Mouse (Mus musculus) heart, embryonic 12.5 days (tissue): ENCODE results near the gene Sympk. TPM values are rescaled to one million over a fixed set of nuclear protein-coding genes. Genes with fewer than 3 reads are reported as not detected.
"Not testable (repeated sequence)": the region's sequence is repeated elsewhere in the genome, so short reads cannot be mapped to it uniquely, and the experiment has no call there.

Experiments
- ATAC-seq: fragments of 200-750 bp; cut with Nextera tagmentation; 2 replicates; pipeline ENCODE4 v1.8.0; 2017; ENCODE audit warnings: moderate TSS enrichment, moderate library complexity; ENCODE audit not compliant: insufficient number of reproducible peaks, low FRiP score
- H3K27ac ChIP-seq: fragments of 300-500 bp; sonication (generic); 2 replicates; pipeline ENCODE4 v1.5.1; 2016; ENCODE audit warnings: mild to moderate bottlenecking, moderate library complexity; ENCODE audit not compliant: poor library complexity, severe bottlenecking
- H3K27me3 ChIP-seq: fragments of 300-500 bp; sonication (generic); replicated peaks from 2 replicates; pipeline ENCODE4 v1.6.1; 2016; ENCODE audit warnings: mild to moderate bottlenecking, moderate library complexity
- H3K36me3 ChIP-seq: fragments of 300-500 bp; sonication (generic); 2 replicates; pipeline ENCODE4 v1.6.1; 2016; ENCODE audit warnings: mild to moderate bottlenecking, moderate library complexity
- H3K4me1 ChIP-seq: fragments of 300-500 bp; sonication (generic); replicated peaks from 2 replicates; pipeline ENCODE4 v1.6.1; 2016; ENCODE audit warnings: mild to moderate bottlenecking
- H3K4me2 ChIP-seq: fragments of 300-500 bp; sonication (generic); 2 replicates; pipeline ENCODE4 v1.6.1; 2016; ENCODE audit warnings: mild to moderate bottlenecking, moderate library complexity
- H3K4me3 ChIP-seq: fragments of 300-500 bp; sonication (generic); 2 replicates; pipeline ENCODE4 v1.5.1; 2016; ENCODE audit warnings: mild to moderate bottlenecking
- H3K9ac ChIP-seq: fragments of 300-500 bp; sonication (generic); 2 replicates; pipeline ENCODE4 v1.6.1; 2016; ENCODE audit warnings: mild to moderate bottlenecking, moderate library complexity
- H3K9me3 ChIP-seq: fragments of 300-500 bp; sonication (generic); replicated peaks from 2 replicates; pipeline ENCODE4 v1.6.1; 2016; ENCODE audit warnings: mild to moderate bottlenecking, moderate library complexity
- WGBS: fragments of 180-500 bp; shearing (Covaris S2); methylation state at CpG from one replicate; pipeline ENCODE4 v1.1.7; 2016; 5-methylcytosine and 5-hydroxymethylcytosine counted together
- polyA plus RNA-seq: library from polyadenylated mRNA; unstranded; fragments of >200 nt; fragmentation: Nextera tagmentation; extraction: Ambion mirVana; gene quantifications from 2 replicates; pipeline ENCODE4 v1.2.1, GENCODE M21; 2016

The Sympk gene
- polyA plus RNA-seq, 1 experiment from 2014 or later: 33.2 TPM

GRCm38 (mm10) chr7:19071024-19071423 lies 46.8 kb downstream of the Sympk start:
- not testable (repeated sequence) for H3K4me1 ChIP-seq, H3K9me3 ChIP-seq, H3K27ac ChIP-seq, H3K4me3 ChIP-seq, H3K4me2 ChIP-seq, H3K9ac ChIP-seq, H3K36me3 ChIP-seq, ATAC-seq
- WGBS: 53% methylated on average over 3 of the region's 3 CpGs
- H3K27me3 ChIP-seq: peaks cover 24% of the 10 kb centered on the region

GRCm38 (mm10) chr7:19073504-19073903 lies 49.3 kb downstream of the Sympk start:
- no peak overlapping the region for H3K4me3 ChIP-seq
- peaks cover 7% of the 10 kb centered on the region for H3K36me3 ChIP-seq
- no peak for ATAC-seq
- H3K4me1 ChIP-seq: peaks cover 24% of the 10 kb centered on the region
- H3K9ac ChIP-seq: no peak overlapping the region
- H3K9me3 ChIP-seq: no peaks in the 10 kb centered on the region; the same call in 1 of the 2 replicates
- 72% methylated on average over 9 of the region's 9 CpGs for WGBS
- H3K4me2 ChIP-seq: no peak overlapping the region
- H3K27ac ChIP-seq: no peak overlapping the region
- H3K27me3 ChIP-seq: no peaks in the 10 kb centered on the region

GRCm38 (mm10) chr7:19074494-19074893 lies 50.3 kb downstream of the Sympk start:
- 87% methylated on average over 6 of the region's 6 CpGs for WGBS
- Histone ChIP-seq H3K4me1 (peaks cover 30% of the 10 kb centered on the region), H3K4me3 (no peak overlapping the region), H3K9ac (no peak overlapping the region), H3K4me2 (no peak overlapping the region), H3K36me3 (peaks cover 17% of the 10 kb centered on the region), H3K27me3 (no peaks in the 10 kb centered on the region), H3K27ac (no peak overlapping the region), H3K9me3 (no peaks in the 10 kb centered on the region; the same call in 1 of the 2 replicates)
- ATAC-seq: no peak

- ATAC-seq: no peak
- peak overlapping the region; percentile 34 for H3K4me3 ChIP-seq
- H3K27ac ChIP-seq: no peak overlapping the region
- peak overlapping the region; percentile 95 for H3K4me2 ChIP-seq
- H3K4me1 ChIP-seq: peaks cover 34% of the 10 kb centered on the region
- 50% methylated on average over 5 of the region's 5 CpGs for WGBS
- H3K9ac ChIP-seq: 0 out of 2 replicates have a peak overlapping the region, but pooled peaks have one; percentile 43
- peaks cover 24% of the 10 kb centered on the region for H3K36me3 ChIP-seq
- H3K27me3 ChIP-seq: no peaks in the 10 kb centered on the region
- no peaks in the 10 kb centered on the region; the same call in 1 of the 2 replicates for H3K9me3 ChIP-seq
Observed at GRCm38 (mm10) chr7:19075231-19075630, 51.1 kb downstream of the Sympk start.

GRCm38 (mm10) chr7:19075723-19076585 lies 51.8 kb downstream of the Sympk start, which contains the start of gene Dmwd:
TSS of gene Dmwd (plus strand) at chr7:19076227.
- Histone ChIP-seq H3K9ac (peak within 1 kb of the TSS; percentile 99), H3K27ac (peak within 1 kb of the TSS; percentile 81), H3K27me3 (no peaks in the 10 kb centered on the region), H3K4me1 (peaks cover 35% of the 10 kb centered on the region), H3K36me3 (peaks cover 31% of the 10 kb centered on the region), H3K4me2 (peak within 1 kb of the TSS; percentile 95), H3K4me3 (peak within 1 kb of the TSS; percentile 99), H3K9me3 (no peaks in the 10 kb centered on the region; the same call in 1 of the 2 replicates)
- WGBS: 1% methylated on average over 91 of the region's 91 CpGs
- ATAC-seq: peak; percentile 97

GRCm38 (mm10) chr7:19076586-19076991 lies 52.4 kb downstream of the Sympk start:
- Histone ChIP-seq H3K4me2 (peak overlapping the region; percentile 95), H3K4me3 (peak overlapping the region; percentile 99), H3K36me3 (peaks cover 38% of the 10 kb centered on the region), H3K9ac (peak overlapping the region; percentile 99), H3K27ac (peak overlapping the region; percentile 81), H3K9me3 (no peaks in the 10 kb centered on the region; the same call in 1 of the 2 replicates), H3K27me3 (no peaks in the 10 kb centered on the region), H3K4me1 (peaks cover 41% of the 10 kb centered on the region)
- WGBS: under 1% methylated on average over 22 of the region's 22 CpGs
- ATAC-seq: no peak

- Histone ChIP-seq H3K36me3 (peaks cover 49% of the 10 kb centered on the region), H3K9ac (peak overlapping the region; percentile 99), H3K27ac (no peak overlapping the region; the same call in 1 of the 2 replicates), H3K27me3 (no peaks in the 10 kb centered on the region), H3K4me1 (peaks cover 53% of the 10 kb centered on the region), H3K4me3 (peak overlapping the region; percentile 99), H3K4me2 (peak overlapping the region; percentile 95), H3K9me3 (no peaks in the 10 kb centered on the region; the same call in 1 of the 2 replicates)
- 69% methylated on average over 14 of the region's 14 CpGs for WGBS
- no peak for ATAC-seq
Observed at GRCm38 (mm10) chr7:19077761-19078160, 53.6 kb downstream of the Sympk start.

- H3K4me1 ChIP-seq: peaks cover 62% of the 10 kb centered on the region
Observed at GRCm38 (mm10) chr7:19078732-19079131, 54.6 kb downstream of the Sympk start.

GRCm38 (mm10) chr7:19080451-19080950 lies 56.3 kb downstream of the Sympk start:
- no peak overlapping the region for H3K27ac ChIP-seq
- WGBS: 87% methylated on average over 19 of the region's 19 CpGs
- no peak overlapping the region for H3K4me2 ChIP-seq
- peaks cover 54% of the 10 kb centered on the region for H3K36me3 ChIP-seq
- peaks cover 75% of the 10 kb centered on the region for H3K4me1 ChIP-seq
- no peaks in the 10 kb centered on the region for H3K27me3 ChIP-seq
- no peaks in the 10 kb centered on the region for H3K9me3 ChIP-seq
- no peak overlapping the region for H3K4me3 ChIP-seq
- ATAC-seq: no peak
- H3K9ac ChIP-seq: no peak overlapping the region

More at GRCm38 (mm10) chr7:19078732-19079131, 54.6 kb downstream of the Sympk start:
- Histone ChIP-seq H3K27ac (no peak overlapping the region), H3K27me3 (no peaks in the 10 kb centered on the region), H3K36me3 (peaks cover 54% of the 10 kb centered on the region), H3K9ac (no peak overlapping the region), H3K4me3 (no peak overlapping the region), H3K4me2 (no peak overlapping the region), H3K9me3 (no peaks in the 10 kb centered on the region; the same call in 1 of the 2 replicates)
- ATAC-seq: no peak
- WGBS: 74% methylated on average over 3 of the region's 3 CpGs

- Histone ChIP-seq H3K9me3 (no peaks in the 10 kb centered on the region), H3K9ac (peak overlapping the region; percentile 42; the same call in 1 of the 2 replicates), H3K4me2 (no peak overlapping the region), H3K4me1 (peaks cover 85% of the 10 kb centered on the region), H3K27ac (peak overlapping the region; percentile 76), H3K36me3 (peaks cover 64% of the 10 kb centered on the region), H3K4me3 (no peak overlapping the region), H3K27me3 (no peaks in the 10 kb centered on the region)
- no peak for ATAC-seq
- WGBS: 85% methylated on average over 4 of the region's 4 CpGs
Observed at GRCm38 (mm10) chr7:19082171-19082570, 58.0 kb downstream of the Sympk start.

GRCm38 (mm10) chr7:19083096-19083495 lies 58.9 kb downstream of the Sympk start:
- Histone ChIP-seq H3K4me2 (peak overlapping the region; percentile 53), H3K4me3 (peak overlapping the region; percentile 30; the same call in 1 of the 2 replicates), H3K36me3 (peaks cover 70% of the 10 kb centered on the region), H3K27me3 (no peaks in the 10 kb centered on the region), H3K9ac (peak overlapping the region; percentile 60), H3K9me3 (no peaks in the 10 kb centered on the region), H3K4me1 (peaks cover 76% of the 10 kb centered on the region), H3K27ac (peak overlapping the region; percentile 76)
- no peak for ATAC-seq
- 40% methylated on average over 6 of the region's 6 CpGs for WGBS
